Mouse (Mus musculus) neural tube, embryonic 12.5 days (tissue): ENCODE measurements around the gene Golph3. TPM values are rescaled to one million over a fixed set of nuclear protein-coding genes. Genes with fewer than 3 reads are reported as not detected.

Experiments used
- ATAC-seq: fragments of 200-750 bp; cut with Nextera tagmentation; 2 replicates; pipeline ENCODE4 v1.8.0; 2017; ENCODE audit warnings: low read depth, mild to moderate bottlenecking, moderate TSS enrichment, moderate library complexity; ENCODE audit not compliant: low FRiP score
- H3K27ac ChIP-seq: fragments of 300-500 bp; sonication (generic); 2 replicates; pipeline ENCODE4 v1.5.1; 2016
- H3K27me3 ChIP-seq: fragments of 300-500 bp; sonication (generic); replicated peaks from 2 replicates; pipeline ENCODE4 v1.6.1; 2016; ENCODE audit warnings: mild to moderate bottlenecking
- H3K36me3 ChIP-seq: fragments of 300-500 bp; sonication (generic); 2 replicates; pipeline ENCODE4 v1.6.1; 2016; ENCODE audit warnings: mild to moderate bottlenecking
- H3K4me1 ChIP-seq: fragments of 300-500 bp; sonication (generic); 2 replicates; pipeline ENCODE4 v1.6.1; 2016
- H3K4me2 ChIP-seq: fragments of 300-500 bp; sonication (generic); replicated peaks from 2 replicates; pipeline ENCODE4 v1.6.1; 2016; ENCODE audit warnings: mild to moderate bottlenecking
- H3K4me3 ChIP-seq: fragments of 300-500 bp; sonication (generic); 2 replicates; pipeline ENCODE4 v1.5.1; 2016
- H3K9ac ChIP-seq: fragments of 300-500 bp; sonication (generic); 2 replicates; pipeline ENCODE4 v1.6.1; 2016; ENCODE audit warnings: mild to moderate bottlenecking
- H3K9me3 ChIP-seq: fragments of 300-500 bp; sonication (generic); 2 replicates; pipeline ENCODE4 v1.6.1; 2016; ENCODE audit warnings: mild to moderate bottlenecking
- WGBS: fragments of 180-500 bp; shearing (Covaris S2); methylation state at CpG from one replicate; pipeline ENCODE4 v1.1.7; 2016; 5-methylcytosine and 5-hydroxymethylcytosine counted together
- polyA plus RNA-seq: library from polyadenylated mRNA; unstranded; fragments of >200 nt; fragmentation: Nextera tagmentation; extraction: Ambion mirVana; gene quantifications from 2 replicates; pipeline ENCODE4 v1.2.1, GENCODE M21; 2016

The Golph3 gene
- polyA plus RNA-seq, 1 experiment from 2014 or later: 98.4 TPM

DNA sequence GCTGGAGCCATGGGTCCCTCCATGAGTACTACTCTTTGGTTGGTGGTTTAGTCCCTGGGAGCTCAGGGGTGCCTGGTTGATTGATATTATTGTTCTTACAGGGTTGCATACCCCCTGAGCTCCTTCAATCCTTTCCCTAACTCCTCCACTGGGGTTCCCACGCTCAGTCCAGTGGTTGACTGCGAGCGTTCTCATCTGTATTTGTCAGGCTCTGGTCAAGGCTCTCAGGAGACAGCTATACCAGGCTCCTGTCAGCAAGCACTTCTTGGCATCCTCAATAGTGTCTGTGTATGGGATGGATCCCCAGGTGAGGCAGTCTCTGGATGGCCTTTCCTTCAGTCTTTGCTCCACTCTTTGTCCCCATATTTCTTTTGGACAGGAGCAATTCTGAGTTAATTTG, 25.7 kb downstream of the Golph3 start:
- no peak for ATAC-seq
- Histone ChIP-seq H3K4me3 (no peak overlapping the region), H3K36me3 (peaks cover 36% of the 10 kb centered on the region), H3K4me1 (no peaks in the 10 kb centered on the region), H3K9me3 (no peaks in the 10 kb centered on the region), H3K27me3 (no peaks in the 10 kb centered on the region), H3K4me2 (no peak overlapping the region), H3K9ac (no peak overlapping the region), H3K27ac (no peak overlapping the region)
- WGBS: 95% methylated on average over 3 of the region's 3 CpGs

DNA sequence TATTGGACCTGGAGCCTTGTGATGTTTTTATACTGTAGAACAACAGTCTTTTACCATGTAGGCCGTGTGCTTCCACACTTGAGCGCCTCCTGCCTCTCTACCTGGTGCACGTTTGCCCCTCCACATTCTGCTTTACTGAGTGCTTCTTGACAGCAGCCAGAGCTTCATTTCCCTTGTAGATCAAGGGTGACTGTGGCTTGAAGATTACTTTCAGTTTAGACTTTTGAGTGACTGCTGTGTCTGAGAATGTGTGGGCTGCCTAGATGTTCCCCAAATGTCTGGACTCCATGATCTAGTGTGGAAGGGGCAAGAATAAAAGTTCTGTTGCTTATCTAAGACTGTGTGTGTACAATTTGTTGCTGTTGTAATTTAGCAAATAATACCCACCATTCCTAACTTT, 27.7 kb downstream of the Golph3 start:
- Histone ChIP-seq H3K4me1 (no peaks in the 10 kb centered on the region), H3K4me2 (no peak overlapping the region), H3K4me3 (no peak overlapping the region), H3K36me3 (peaks cover 43% of the 10 kb centered on the region), H3K9ac (no peak overlapping the region), H3K27me3 (no peaks in the 10 kb centered on the region), H3K9me3 (no peaks in the 10 kb centered on the region), H3K27ac (no peak overlapping the region)
- ATAC-seq: no peak
- WGBS: 91% methylated on average over 3 of the region's 3 CpGs

DNA sequence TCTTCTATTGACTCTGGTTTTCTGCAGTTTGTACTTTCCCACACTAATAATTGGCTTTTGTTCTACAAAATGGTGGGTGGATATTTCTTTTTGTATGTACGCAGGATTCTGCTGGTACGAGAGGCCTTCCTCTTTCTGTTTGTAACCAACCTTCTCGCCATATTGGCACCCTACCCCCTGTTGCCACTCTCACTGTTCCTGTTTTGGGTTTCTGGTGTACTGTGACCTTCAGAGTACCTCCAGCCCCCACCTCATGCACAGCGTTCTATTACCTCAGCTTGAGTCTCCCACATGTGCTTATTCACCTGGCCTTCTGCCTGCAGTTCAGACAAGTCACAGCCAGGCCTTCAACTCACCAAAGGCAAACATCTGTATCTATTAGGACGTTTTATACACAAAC, 28.6 kb downstream of the Golph3 start:
- Histone ChIP-seq H3K36me3 (peaks cover 44% of the 10 kb centered on the region), H3K4me2 (no peak overlapping the region)
- no peak for ATAC-seq

DNA sequence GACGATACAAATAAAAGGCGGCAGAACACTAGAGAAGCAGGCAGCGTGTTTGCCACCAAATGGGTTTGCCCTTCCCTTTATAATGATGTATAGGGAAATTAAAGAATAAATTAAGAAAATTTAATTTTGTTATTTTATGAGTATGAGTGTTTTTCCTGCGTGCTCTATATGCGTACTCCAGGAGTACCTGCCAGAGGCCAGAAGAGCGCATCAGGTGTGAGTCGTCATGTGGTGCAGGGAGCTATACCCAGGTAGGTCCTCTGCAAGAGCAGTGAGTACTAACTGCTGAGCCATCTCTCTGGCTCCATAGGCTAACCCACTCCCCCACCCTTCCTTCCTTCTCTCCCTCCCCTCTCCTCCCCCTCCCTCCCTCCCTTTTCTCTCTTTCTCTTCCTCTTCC, 30.2 kb downstream of the Golph3 start:
- Histone ChIP-seq H3K27ac (no peak overlapping the region), H3K9me3 (no peaks in the 10 kb centered on the region), H3K4me2 (no peak overlapping the region), H3K36me3 (peaks cover 46% of the 10 kb centered on the region), H3K27me3 (no peaks in the 10 kb centered on the region), H3K9ac (no peak overlapping the region), H3K4me1 (no peaks in the 10 kb centered on the region), H3K4me3 (no peak overlapping the region)
- no peak for ATAC-seq
- WGBS: 96% methylated on average over 7 of the region's 7 CpGs

More for the DNA sequence above, 28.6 kb downstream of the Golph3 start:
- H3K9ac ChIP-seq: no peak overlapping the region
- H3K4me3 ChIP-seq: no peak overlapping the region
- no peaks in the 10 kb centered on the region for H3K9me3 ChIP-seq
- 93% methylated on average over 5 of the region's 5 CpGs for WGBS
- no peaks in the 10 kb centered on the region for H3K27me3 ChIP-seq
- H3K27ac ChIP-seq: no peak overlapping the region
- no peaks in the 10 kb centered on the region for H3K4me1 ChIP-seq

DNA sequence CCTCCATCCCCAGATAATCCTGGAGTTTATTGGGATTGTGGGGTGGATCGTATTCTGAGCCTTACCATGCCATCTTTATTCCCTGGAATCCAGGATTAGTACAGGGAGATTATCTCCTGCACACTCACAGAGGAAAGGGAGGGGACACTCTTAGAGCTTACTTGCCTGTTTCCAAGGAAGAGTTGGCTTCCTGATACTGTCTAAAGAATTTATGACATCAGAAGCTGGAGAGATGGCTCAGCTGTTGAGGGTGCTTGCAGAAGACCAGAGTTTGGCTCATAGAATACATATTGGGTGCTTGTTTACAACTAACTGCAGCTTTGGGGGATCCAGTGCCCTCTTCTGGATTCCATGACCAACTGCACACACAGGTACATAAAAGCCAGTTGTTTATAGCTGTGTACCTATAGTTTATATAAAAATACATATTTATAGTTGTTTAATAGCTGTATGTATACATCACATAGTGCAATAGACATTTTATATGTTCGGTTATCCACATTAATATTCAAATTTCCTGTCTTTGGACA, 33.1 kb downstream of the Golph3 start:
- Histone ChIP-seq H3K27me3 (no peaks in the 10 kb centered on the region), H3K4me2 (no peak overlapping the region), H3K36me3 (peaks cover 40% of the 10 kb centered on the region), H3K4me3 (no peak overlapping the region), H3K9ac (no peak overlapping the region), H3K27ac (no peak overlapping the region), H3K9me3 (no peaks in the 10 kb centered on the region), H3K4me1 (no peaks in the 10 kb centered on the region)
- no peak for ATAC-seq
- 97% methylated on average over 2 of the region's 2 CpGs for WGBS

DNA sequence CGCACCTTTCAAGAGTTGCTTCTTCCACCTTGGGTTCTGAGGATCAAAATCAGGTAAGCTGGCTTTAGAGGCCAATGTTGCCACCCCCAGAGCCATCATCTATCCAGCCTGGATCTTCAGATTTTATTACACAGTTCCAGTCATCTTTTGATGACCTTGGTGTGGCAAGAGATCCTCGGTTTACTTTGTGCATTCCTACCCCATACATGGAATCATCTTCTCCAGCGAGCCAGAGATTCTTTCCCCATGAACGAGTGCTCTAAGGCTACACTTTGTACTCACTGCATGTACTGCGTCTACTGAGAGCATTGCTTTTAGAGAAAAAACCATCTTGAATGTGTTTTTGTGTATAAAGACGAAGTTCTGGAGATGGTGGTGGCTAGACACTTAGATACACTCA, 34.0 kb downstream of the Golph3 start:
- Histone ChIP-seq H3K36me3 (peaks cover 33% of the 10 kb centered on the region), H3K4me1 (no peaks in the 10 kb centered on the region), H3K27me3 (no peaks in the 10 kb centered on the region), H3K4me2 (no peak overlapping the region), H3K27ac (no peak overlapping the region), H3K9me3 (no peaks in the 10 kb centered on the region), H3K9ac (no peak overlapping the region), H3K4me3 (no peak overlapping the region)
- 95% methylated on average over 6 of the region's 6 CpGs for WGBS
- no peak for ATAC-seq

DNA sequence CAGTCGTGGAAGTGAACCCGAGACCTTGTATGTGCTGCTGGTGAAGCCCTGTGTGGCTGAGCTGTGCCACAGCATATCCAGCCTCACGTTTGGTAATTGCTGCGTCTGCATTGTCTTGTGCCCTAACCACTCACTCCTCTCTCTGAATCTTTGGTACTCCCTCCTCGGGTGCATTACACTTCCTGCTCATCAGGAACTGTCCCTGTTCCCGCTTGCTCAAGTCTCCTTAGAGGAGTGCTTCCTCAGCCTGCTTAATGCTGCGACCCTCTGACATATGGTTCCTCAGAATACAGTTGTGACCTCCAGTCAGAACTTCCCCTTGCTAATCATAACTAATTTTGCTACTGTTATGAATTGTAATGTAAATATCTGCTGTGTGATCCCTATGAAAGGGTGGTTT, 34.7 kb downstream of the Golph3 start:
- no peaks in the 10 kb centered on the region for H3K4me1 ChIP-seq
- 85% methylated on average over 7 of the region's 7 CpGs for WGBS
- no peaks in the 10 kb centered on the region for H3K27me3 ChIP-seq
- peaks cover 33% of the 10 kb centered on the region for H3K36me3 ChIP-seq
- no peak overlapping the region for H3K9ac ChIP-seq
- no peaks in the 10 kb centered on the region for H3K9me3 ChIP-seq
- no peak overlapping the region for H3K4me2 ChIP-seq
- ATAC-seq: no peak
- no peak overlapping the region for H3K4me3 ChIP-seq
- no peak overlapping the region for H3K27ac ChIP-seq

DNA sequence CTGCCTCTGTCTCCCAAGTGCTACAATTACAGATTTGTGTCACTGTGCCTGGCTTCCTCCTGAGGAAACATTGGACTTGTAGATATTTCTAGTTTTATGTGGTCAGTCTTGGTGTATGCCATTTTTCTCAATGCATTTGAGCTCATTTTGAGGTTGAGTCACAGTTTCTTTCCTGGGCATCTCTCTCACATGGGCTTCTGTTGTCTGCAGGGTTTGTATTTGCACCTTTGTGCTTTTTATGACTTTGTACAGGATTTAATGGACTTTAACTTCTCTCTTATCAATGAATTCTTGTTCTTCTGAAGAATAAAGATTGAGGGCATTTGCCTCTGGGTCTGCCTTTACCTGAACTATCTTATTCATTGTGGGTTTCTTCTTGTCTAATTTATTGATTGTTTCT, 36.2 kb downstream of the Golph3 start:
- H3K27ac ChIP-seq: no peak overlapping the region
- H3K27me3 ChIP-seq: no peaks in the 10 kb centered on the region
- H3K9me3 ChIP-seq: no peaks in the 10 kb centered on the region
- no peak for ATAC-seq
- H3K4me1 ChIP-seq: no peaks in the 10 kb centered on the region
- H3K9ac ChIP-seq: no peak overlapping the region
- H3K4me2 ChIP-seq: no peak overlapping the region
- H3K4me3 ChIP-seq: no peak overlapping the region
- H3K36me3 ChIP-seq: peaks cover 22% of the 10 kb centered on the region

DNA sequence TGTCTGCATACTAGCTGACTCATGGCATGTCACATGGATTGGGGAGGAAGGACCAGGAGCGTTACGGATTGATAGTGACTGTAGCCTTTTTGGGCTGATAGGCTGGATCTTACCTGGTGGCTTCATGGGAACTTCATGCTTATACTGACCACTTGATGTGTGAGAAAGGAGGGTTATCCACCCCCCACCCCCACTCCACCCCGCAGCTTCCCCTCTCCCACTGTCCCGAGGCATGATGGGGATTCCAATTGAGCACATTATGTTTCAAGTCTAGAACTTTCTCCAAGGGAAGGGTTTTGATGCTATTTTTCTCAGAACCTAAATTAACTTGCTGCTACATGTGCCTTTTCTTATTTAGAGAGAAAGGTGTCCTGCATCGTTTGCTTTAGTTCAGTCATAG, 37.1 kb downstream of the Golph3 start:
- ATAC-seq: no peak
- Histone ChIP-seq H3K9ac (no peak overlapping the region), H3K27me3 (no peaks in the 10 kb centered on the region), H3K9me3 (no peaks in the 10 kb centered on the region), H3K4me1 (no peaks in the 10 kb centered on the region), H3K36me3 (peaks cover 13% of the 10 kb centered on the region), H3K4me2 (no peak overlapping the region), H3K4me3 (no peak overlapping the region), H3K27ac (no peak overlapping the region)
- 95% methylated on average over 5 of the region's 5 CpGs for WGBS

DNA sequence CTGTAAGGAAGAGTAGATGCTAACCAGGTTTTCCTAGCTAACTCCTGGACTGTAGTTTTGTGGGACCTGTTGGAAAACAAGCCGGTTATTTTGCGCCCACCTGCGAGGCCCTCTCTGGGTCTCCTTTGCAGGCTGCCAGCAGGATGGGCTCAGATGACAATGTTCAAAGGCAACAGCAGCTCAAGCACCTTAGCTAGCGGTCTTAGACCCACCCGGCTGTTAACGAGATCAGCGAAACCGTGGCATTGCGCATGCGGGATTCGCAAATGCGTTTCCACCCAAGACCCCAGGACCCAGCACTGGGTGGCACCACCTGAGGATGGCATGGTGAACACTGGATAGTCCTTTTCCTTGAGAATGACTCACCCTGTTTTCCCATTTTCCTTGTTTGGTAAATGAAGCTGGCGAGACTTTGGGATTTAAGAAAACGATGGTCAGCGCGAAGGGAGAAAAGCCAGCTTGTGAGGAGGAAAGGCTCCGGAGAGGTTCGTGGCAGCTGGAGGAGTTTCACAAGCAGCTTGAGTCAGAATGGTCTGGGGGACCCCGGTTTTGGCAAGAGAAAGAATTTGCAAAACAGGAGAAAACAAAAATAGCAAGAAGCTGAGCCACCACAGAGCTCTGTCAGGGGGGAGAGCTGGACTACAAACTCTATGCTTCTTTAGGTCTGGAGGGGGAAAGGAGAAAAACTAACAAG, 39.4 kb downstream of the Golph3 start:
- Histone ChIP-seq H3K4me1 (peaks cover 2% of the 10 kb centered on the region), H3K9me3 (no peaks in the 10 kb centered on the region), H3K4me2 (no peak overlapping the region), H3K4me3 (no peak overlapping the region), H3K9ac (no peak overlapping the region), H3K27me3 (no peaks in the 10 kb centered on the region), H3K27ac (no peak overlapping the region), H3K36me3 (peaks cover 5% of the 10 kb centered on the region; the same call in 1 of the 2 replicates)
- ATAC-seq: peak; percentile 19; the same call in 1 of the 2 replicates
- 86% methylated on average over 19 of the region's 19 CpGs for WGBS

DNA sequence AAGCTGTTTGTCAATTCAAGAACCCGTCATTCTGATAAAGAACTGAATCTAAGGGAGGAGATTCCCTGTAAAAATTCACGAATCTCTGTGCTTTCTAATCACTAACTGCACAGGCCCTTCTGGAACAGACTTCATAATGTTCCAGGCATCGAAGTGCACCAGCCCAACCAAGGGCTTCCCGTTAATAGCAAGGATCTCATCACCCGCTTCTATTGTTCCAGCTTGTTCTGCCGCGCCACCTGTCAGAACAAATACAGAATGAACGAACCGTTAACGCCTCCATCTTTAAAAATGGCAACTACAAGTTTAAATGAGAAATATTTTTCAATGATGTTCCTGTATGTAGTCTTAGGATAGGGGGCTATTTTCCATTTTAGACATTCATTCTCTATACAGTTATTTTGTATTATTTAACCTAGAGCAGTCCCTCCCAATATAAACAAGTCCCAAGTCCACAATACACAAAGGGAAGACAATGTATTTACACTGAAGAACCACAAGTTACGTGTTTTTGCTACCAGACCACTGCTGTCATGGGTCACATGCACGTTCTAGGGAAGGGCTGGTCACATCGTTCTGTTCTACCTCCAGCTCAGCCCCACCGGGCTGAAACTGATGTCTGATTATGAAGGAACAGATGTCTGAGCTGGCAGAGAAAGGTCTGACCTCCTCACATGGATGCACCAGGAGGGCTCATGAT, 40.9 kb downstream of the Golph3 start:
- Histone ChIP-seq H3K27ac (no peak overlapping the region), H3K9me3 (no peaks in the 10 kb centered on the region), H3K36me3 (no peaks in the 10 kb centered on the region), H3K4me3 (no peak overlapping the region), H3K4me1 (peaks cover 13% of the 10 kb centered on the region), H3K9ac (no peak overlapping the region), H3K4me2 (no peak overlapping the region), H3K27me3 (no peaks in the 10 kb centered on the region)
- 89% methylated on average over 14 of the region's 14 CpGs for WGBS
- no peak for ATAC-seq

DNA sequence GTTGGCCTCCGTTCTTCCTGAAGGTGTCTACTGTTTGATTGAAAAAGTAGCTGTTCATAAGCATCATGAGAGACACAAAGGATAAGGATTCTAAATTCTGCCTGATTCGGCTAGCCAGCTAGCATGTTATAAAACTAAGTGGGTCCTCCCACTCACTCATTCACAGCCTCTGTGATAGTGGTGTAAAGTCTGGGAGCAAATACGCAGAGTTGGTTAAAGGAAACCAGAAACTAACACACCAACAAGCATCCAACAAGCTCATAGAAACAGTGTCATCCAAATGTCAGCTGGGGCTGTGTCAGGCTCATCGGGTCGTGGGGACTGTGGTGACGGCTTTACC, 41.4 kb downstream of the Golph3 start:
- Histone ChIP-seq H3K9ac (no peak overlapping the region), H3K27me3 (no peaks in the 10 kb centered on the region), H3K4me3 (no peak overlapping the region), H3K4me2 (no peak overlapping the region), H3K36me3 (no peaks in the 10 kb centered on the region), H3K4me1 (peaks cover 18% of the 10 kb centered on the region), H3K9me3 (no peaks in the 10 kb centered on the region), H3K27ac (no peak overlapping the region)
- WGBS: 80% methylated on average over 6 of the region's 6 CpGs
- ATAC-seq: no peak

DNA sequence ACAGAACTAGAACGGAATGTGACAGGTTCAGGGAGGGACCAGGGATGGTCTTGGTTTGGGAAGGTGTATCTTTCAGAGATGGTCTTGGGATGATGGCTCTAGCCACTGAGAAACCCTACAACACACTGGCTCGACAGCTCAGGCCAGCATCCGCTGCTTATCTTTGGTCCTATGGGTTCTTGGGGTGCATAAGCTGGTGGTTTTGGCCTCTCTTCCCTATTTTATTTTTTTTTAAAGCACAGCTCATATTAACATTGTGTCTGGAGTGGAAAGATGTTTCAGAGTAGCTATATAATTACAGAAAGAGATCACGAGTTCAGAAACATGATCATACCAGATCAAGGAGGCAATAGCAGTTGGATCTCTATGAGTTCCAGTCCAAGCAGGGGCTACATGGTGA, 42.8 kb downstream of the Golph3 start:
- H3K4me2 ChIP-seq: no peak overlapping the region
- 90% methylated on average over 4 of the region's 4 CpGs for WGBS
- no peaks in the 10 kb centered on the region for H3K36me3 ChIP-seq
- no peak overlapping the region for H3K27ac ChIP-seq
- no peak overlapping the region for H3K9ac ChIP-seq
- H3K9me3 ChIP-seq: no peaks in the 10 kb centered on the region
- peaks cover 28% of the 10 kb centered on the region for H3K4me1 ChIP-seq
- ATAC-seq: no peak
- H3K4me3 ChIP-seq: no peak overlapping the region
- no peaks in the 10 kb centered on the region for H3K27me3 ChIP-seq
